Mouse (Mus musculus): ENCODE data around the gene Aif1l. TPM values are rescaled to one million over a fixed set of nuclear protein-coding genes. Genes with fewer than 3 reads are reported as not detected.

The Aif1l gene
- total RNA-seq, 2 experiments from 2014 or later, result 3.6 to 4.8 TPM

DNA sequence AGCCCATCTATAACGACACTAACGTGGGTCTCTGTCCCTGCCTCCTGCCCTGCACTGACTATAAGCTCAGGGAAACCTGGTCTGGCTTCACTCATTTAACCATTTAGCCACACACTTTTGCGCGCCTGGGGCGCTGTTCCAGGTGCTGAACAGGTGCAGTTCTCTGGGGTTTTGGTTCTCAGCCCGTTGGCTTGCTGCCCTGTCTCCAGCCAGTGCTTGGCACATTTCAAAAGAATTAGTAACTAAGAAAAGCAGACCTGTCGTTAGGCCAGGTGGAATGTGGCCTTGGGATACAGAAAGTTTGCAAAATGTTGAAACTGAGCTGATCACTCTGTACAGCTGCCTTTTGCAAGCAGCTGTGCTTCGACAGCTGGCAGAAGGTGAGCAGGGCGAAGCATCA lies 25.1 kb upstream of the Aif1l start:
- TF ChIP-seq CTCF (IDR thresholded peaks at IDR 0.05), result no peak
- no peak overlapping the region for H3K27ac ChIP-seq
- no peak overlapping the region for H3K4me3 ChIP-seq
- no peak for DNase-seq (ENCODE audit: extremely low spot score in 1 of 2, low spot score in 2 of 2)
- intact Hi-C loops (cut with DNase I), result no loop called here

DNA sequence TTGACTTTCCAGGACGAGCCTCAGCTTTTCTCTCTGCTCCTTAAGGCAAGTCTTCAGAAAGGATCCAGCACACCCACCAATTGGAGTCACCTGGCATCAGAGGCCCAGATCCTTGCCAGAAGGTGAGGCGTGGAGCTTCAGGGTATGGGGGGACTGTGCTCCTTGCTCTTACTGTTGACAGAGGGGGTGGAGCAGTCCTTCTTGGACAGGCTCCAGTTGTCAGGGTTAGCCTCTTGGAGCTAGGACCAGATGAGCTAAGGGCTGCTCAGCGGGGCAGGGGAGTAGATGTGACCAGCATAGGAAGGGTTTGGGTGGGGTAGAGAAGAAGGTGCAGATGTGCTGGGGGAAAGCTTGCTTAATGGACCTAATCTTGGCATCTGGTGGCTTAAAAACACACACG lies 24.0 kb upstream of the Aif1l start:
- intact Hi-C loops (cut with DNase I), result no loop called here
- no peak overlapping the region for H3K4me3 ChIP-seq
- TF ChIP-seq CTCF (IDR thresholded peaks at IDR 0.05), result no peak
- DNase-seq (ENCODE audit: extremely low spot score in 1 of 2, low spot score in 2 of 2), result no peak
- H3K27ac ChIP-seq, result no peak overlapping the region

DNA sequence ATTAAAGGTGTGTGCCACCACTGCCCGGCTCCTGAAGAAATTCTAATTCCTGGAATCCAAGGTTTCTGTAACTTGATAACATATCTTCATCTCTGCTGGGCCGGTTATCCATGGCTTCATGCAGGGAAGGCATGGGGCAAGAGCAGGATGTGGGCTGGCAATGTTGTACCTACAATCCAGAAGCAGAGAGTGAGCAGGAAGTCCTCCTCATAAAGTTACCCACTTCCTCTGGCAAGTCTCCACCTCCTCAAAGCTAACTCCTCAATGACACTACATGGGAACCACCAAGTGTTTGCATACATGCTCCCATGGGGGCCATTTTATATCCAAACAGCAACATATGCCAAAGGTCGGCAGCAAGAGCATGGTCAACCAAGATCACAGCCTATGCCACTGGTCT lies 20.3 kb upstream of the Aif1l start:
- Histone ChIP-seq H3K27ac (no peak overlapping the region), H3K4me3 (no peak overlapping the region)
- intact Hi-C loops (cut with DNase I), result no loop called here
- TF ChIP-seq CTCF (IDR thresholded peaks at IDR 0.05), result no peak
- DNase-seq (ENCODE audit: extremely low spot score in 1 of 2, low spot score in 2 of 2), result no peak

- TF ChIP-seq CTCF (IDR thresholded peaks at IDR 0.05), result no peak
- intact Hi-C loops (cut with DNase I), result no loop called here
- no peak overlapping the region for H3K27ac ChIP-seq
- DNase-seq (ENCODE audit: extremely low spot score in 1 of 2, low spot score in 2 of 2), result no peak
- H3K4me3 ChIP-seq, result no peak overlapping the region
These were observed 15.4 kb upstream of the Aif1l start for GRCm38 (mm10) chr2:31934551-31934950.

GRCm38 (mm10) chr2:31935054-31935453 lies 14.9 kb upstream of the Aif1l start:
- H3K27ac ChIP-seq, result no peak overlapping the region
- H3K4me3 ChIP-seq, result no peak overlapping the region
- TF ChIP-seq CTCF (IDR thresholded peaks at IDR 0.05), result no peak
- no peak for DNase-seq (ENCODE audit: extremely low spot score in 1 of 2, low spot score in 2 of 2)
- intact Hi-C loops (cut with DNase I), result no loop called here

DNA sequence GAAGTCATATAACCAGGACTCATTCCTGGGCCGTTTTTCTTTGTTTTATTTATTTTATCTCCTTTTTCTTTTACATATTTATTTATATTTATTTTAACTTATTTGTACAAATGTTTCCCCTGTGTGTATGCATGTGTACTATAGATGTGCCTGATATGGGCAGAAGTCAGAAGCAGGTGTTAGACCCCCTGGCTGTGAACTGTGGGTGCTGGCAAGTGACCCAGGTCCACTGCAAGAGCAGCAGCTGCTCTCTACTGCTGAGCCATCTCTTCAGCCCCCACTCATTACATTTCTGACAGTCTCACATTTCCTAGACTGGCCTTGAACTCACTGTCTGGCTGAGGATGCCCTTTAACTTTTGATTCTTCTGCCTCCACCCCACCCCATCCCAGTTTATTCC lies 11.6 kb upstream of the Aif1l start:
- DNase-seq (ENCODE audit: extremely low spot score in 1 of 2, low spot score in 2 of 2), result no peak
- Histone ChIP-seq H3K27ac (no peak overlapping the region), H3K4me3 (no peak overlapping the region)
- TF ChIP-seq CTCF (IDR thresholded peaks at IDR 0.05), result no peak
- intact Hi-C loops (cut with DNase I), result no loop called here

GRCm38 (mm10) chr2:31943011-31943410 lies 6.9 kb upstream of the Aif1l start:
- TF ChIP-seq CTCF (IDR thresholded peaks at IDR 0.05), result no peak
- Histone ChIP-seq H3K4me3 (no peak overlapping the region), H3K27ac (no peak overlapping the region)
- intact Hi-C loops (cut with DNase I), result no loop called here
- no peak for DNase-seq (ENCODE audit: extremely low spot score in 1 of 2, low spot score in 2 of 2)

DNA sequence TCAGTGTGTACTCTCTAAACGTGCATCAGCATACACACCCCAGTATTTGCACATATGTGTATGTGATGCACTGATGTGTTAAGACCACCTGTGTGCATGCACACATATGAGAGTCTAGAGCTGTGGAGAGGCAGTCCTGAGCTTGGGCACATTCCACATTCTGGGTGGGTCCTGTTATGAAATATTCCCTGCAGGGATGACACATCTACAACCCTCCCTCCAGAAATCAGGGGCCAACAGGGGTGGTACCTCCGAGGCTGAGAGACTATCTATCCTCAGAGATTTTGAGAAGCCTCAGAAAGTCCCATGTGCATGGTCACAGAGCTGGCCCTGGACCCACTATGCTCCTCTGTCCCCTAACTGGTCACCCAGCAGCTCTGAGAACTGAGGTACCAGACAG lies 4.4 kb upstream of the Aif1l start:
- DNase-seq (ENCODE audit: extremely low spot score in 1 of 2, low spot score in 2 of 2), result no peak
- Histone ChIP-seq H3K27ac (no peak overlapping the region), H3K4me3 (no peak overlapping the region)
- intact Hi-C loops (cut with DNase I), result no loop called here
- TF ChIP-seq CTCF (IDR thresholded peaks at IDR 0.05), result no peak

DNA sequence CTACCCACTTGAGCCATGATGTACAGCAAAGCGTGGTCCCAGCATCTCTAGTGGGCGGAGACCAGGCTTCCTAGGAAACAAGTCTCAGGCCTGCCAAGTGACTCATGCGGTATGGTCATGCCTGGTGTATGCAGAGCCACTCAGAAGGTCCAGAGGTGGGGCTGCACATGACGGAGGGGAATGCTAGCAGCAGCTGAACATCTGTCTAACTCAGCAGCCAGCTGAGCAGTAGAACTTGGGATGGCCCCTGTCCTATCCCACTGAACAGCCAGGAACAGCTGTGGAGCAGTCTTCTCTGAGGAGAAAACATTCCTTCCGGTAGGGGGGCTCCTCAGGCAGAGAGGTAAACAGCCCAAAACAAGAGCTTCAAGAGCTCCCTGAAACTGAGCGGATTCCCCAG lies 1.5 kb upstream of the Aif1l start:
- intact Hi-C loops (cut with DNase I), result no loop called here
- no peak for DNase-seq (ENCODE audit: extremely low spot score in 1 of 2, low spot score in 2 of 2)
- no peak overlapping the region for H3K4me3 ChIP-seq
- TF ChIP-seq CTCF (IDR thresholded peaks at IDR 0.05), result no peak
- no peak overlapping the region for H3K27ac ChIP-seq

GRCm38 (mm10) chr2:31948801-31949200 lies 1.1 kb upstream of the Aif1l start:
- no peak overlapping the region for H3K27ac ChIP-seq
- no peak overlapping the region for H3K4me3 ChIP-seq
- intact Hi-C loops (cut with DNase I), result no loop called here
- no peak for TF ChIP-seq CTCF (IDR thresholded peaks at IDR 0.05)
- DNase-seq (ENCODE audit: extremely low spot score in 1 of 2, low spot score in 2 of 2), result no peak

DNA sequence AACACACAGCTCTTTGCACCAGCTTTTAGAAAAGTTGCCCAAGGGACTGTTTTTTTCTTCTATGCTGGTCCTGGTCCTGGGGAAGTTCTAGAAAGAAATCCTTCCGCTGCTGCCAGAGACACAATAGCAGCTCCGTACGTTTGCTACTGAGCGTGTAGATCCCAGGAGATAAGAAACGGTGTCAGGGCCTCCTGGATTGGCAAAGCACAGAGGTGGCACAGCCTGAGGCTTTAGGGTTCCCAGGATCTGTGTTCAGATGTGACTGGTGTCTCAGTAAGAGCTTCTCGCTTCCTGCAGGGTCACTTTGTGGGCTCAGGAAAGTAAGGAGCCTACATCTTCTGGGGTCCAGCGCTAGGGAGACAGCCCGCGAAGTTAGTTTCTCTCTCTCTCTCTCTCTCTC lies 1.0 kb downstream of the Aif1l start:
- TF ChIP-seq CTCF (IDR thresholded peaks at IDR 0.05), result no peak
- H3K27ac ChIP-seq, result no peak overlapping the region
- H3K4me3 ChIP-seq, result peak overlapping the region; percentile 52
- no peak for DNase-seq (ENCODE audit: extremely low spot score in 1 of 2, low spot score in 2 of 2)
- intact Hi-C loops (cut with DNase I), result no loop called here

- Histone ChIP-seq H3K4me3 (no peak overlapping the region), H3K27ac (no peak overlapping the region)
- no peak for DNase-seq (ENCODE audit: extremely low spot score in 1 of 2, low spot score in 2 of 2)
- intact Hi-C loops (cut with DNase I), result no loop called here
- TF ChIP-seq CTCF (IDR thresholded peaks at IDR 0.05), result no peak
These were observed 2.3 kb downstream of the Aif1l start for GRCm38 (mm10) chr2:31952236-31952635.

- H3K4me3 ChIP-seq, result no peak overlapping the region
- DNase-seq (ENCODE audit: extremely low spot score in 1 of 2, low spot score in 2 of 2), result no peak
- intact Hi-C loops (cut with DNase I), result no loop called here
- no peak overlapping the region for H3K27ac ChIP-seq
- no peak for TF ChIP-seq CTCF (IDR thresholded peaks at IDR 0.05)
These were observed 2.8 kb downstream of the Aif1l start for GRCm38 (mm10) chr2:31952725-31953124.

- intact Hi-C loops (cut with DNase I), result no loop called here
- Histone ChIP-seq H3K27ac (no peak overlapping the region), H3K4me3 (no peak overlapping the region)
- DNase-seq (ENCODE audit: extremely low spot score in 1 of 2, low spot score in 2 of 2), result no peak
- TF ChIP-seq CTCF (IDR thresholded peaks at IDR 0.05), result no peak
These were observed 3.7 kb downstream of the Aif1l start for GRCm38 (mm10) chr2:31953687-31954086.
